ENCODE assay signal across 8 mouse cellular contexts in genomic region chr9:55937224-55937663, GRCm38 (mm10). TPM values are rescaled to one million over a fixed set of nuclear protein-coding genes. Genes with fewer than 3 reads are reported as not detected.
DNase-seq lines count a peak whose midpoint lies in the region; ATAC-seq and TF ChIP-seq lines count a peak whose summit lies in the region.

No protein-coding gene starts in this region.

- H3K9me3 ChIP-seq in heart, embryonic 14.5 days (ENCODE audit: control insufficient read depth, low read length), result no peaks in the 10 kb centered on the region
- H3K9me3 ChIP-seq in limb, embryonic 14.5 days (ENCODE audit: control insufficient read depth, low read length), result no peaks in the 10 kb centered on the region

- peak; percentile 18 to 28 for DNase-seq in right cerebral cortex, adult 2 months (ENCODE audit: low spot score in 2 of 2)
- DNase-seq in right cerebral cortex, adult 18-20 months, result no peak
- DNase-seq in cerebellum, adult 9-10 months, result peak; percentile 19
- no peak for DNase-seq in limb, embryonic 14.5 days (ENCODE audit: low spot score)
- no peak for DNase-seq in gastrocnemius, postnatal 10 days
- DNase-seq in urinary bladder, postnatal 14 days (ENCODE audit: low spot score), result no peak

- H3K4me3 ChIP-seq in heart, embryonic 14.5 days (ENCODE audit: control insufficient read depth in 1 of 2, insufficient read depth in 1 of 2, low read depth in 1 of 2, low read length in 2 of 2), result peak overlapping the region; percentile 64 to 71
- peak overlapping the region; percentile 71 for H3K4me3 ChIP-seq in limb, embryonic 14.5 days (replicated peaks; ENCODE audit: low read length)
- H3K4me3 ChIP-seq in olfactory bulb, adult 2 months (ENCODE audit: insufficient read depth, low read depth, low read length), result peak overlapping the region; percentile 59

- H3K4me1 ChIP-seq in heart, embryonic 14.5 days (ENCODE audit: control insufficient read depth in 2 of 2, insufficient read depth in 2 of 2, low read length in 2 of 2), result peaks cover 0 to 13% of the 10 kb centered on the region in 2 experiments; a peak in 1 of 4 replicates
- peaks cover 14% of the 10 kb centered on the region for H3K4me1 ChIP-seq in limb, embryonic 14.5 days (ENCODE audit: control insufficient read depth, insufficient read depth, low read length)
- peaks cover 2% of the 10 kb centered on the region; the same call in 1 of the 2 replicates for H3K4me1 ChIP-seq in olfactory bulb, adult 2 months (ENCODE audit: control insufficient read depth, insufficient read depth, low read length)

- peak overlapping the region; percentile 78 for H3K9ac ChIP-seq in heart, embryonic 14.5 days (ENCODE audit: low read length)
- peak overlapping the region; percentile 82 for H3K9ac ChIP-seq in limb, embryonic 14.5 days (ENCODE audit: low read depth, low read length, severe bottlenecking)

- no peak for TF ChIP-seq POLR2A in limb, embryonic 14.5 days (IDR thresholded peaks at IDR 0.05; ENCODE audit: borderline replicate concordance, extremely low read depth, insufficient read depth, insufficient read length)
- no peak for TF ChIP-seq POLR2A in olfactory bulb, adult 2 months (IDR thresholded peaks at IDR 0.05; ENCODE audit: insufficient read depth, low read depth, low read length)

- H3K27ac ChIP-seq in heart, embryonic 14.5 days (replicated peaks in 1 of 2; ENCODE audit: control insufficient read depth in 1 of 2, insufficient read depth in 1 of 2, low read depth in 2 of 2, low read length in 2 of 2), result peak overlapping the region; percentile 10 to 70
- peak overlapping the region; percentile 79; the same call in 1 of the 2 replicates for H3K27ac ChIP-seq in limb, embryonic 14.5 days (replicated peaks; ENCODE audit: low read depth, low read length)
- H3K27ac ChIP-seq in olfactory bulb, adult 2 months (ENCODE audit: insufficient read depth, low read depth, low read length), result no peak overlapping the region

- no peak for ATAC-seq in heart, embryonic 14.5 days (ENCODE audit: insufficient number of reproducible peaks, insufficient read depth, low FRiP score, low read depth)
- no peak for ATAC-seq in limb, embryonic 14.5 days (ENCODE audit: low FRiP score, low read depth)

- H3K36me3 ChIP-seq in heart, embryonic 14.5 days (ENCODE audit: control insufficient read depth, insufficient read depth, low read length), result no peaks in the 10 kb centered on the region
- no peaks in the 10 kb centered on the region for H3K36me3 ChIP-seq in limb, embryonic 14.5 days (ENCODE audit: control insufficient read depth, insufficient read depth, low read length)

- no peak for TF ChIP-seq CTCF in olfactory bulb, adult 2 months (IDR thresholded peaks at IDR 0.05; ENCODE audit: insufficient read depth, low read depth, low read length)

- 51% methylated on average over 5 of the region's 5 CpGs for WGBS in heart, embryonic 14.5 days
- 31% methylated on average over 5 of the region's 5 CpGs for WGBS in limb, embryonic 14.5 days
- 25% methylated on average over 5 of the region's 5 CpGs for WGBS in olfactory bulb, adult 2 months

- H3K4me2 ChIP-seq in heart, embryonic 14.5 days (ENCODE audit: low read length), result peak overlapping the region; percentile 74
- H3K4me2 ChIP-seq in limb, embryonic 14.5 days (replicated peaks; ENCODE audit: low read depth, low read length, severe bottlenecking), result peak overlapping the region; percentile 50

- no peaks in the 10 kb centered on the region for H3K27me3 ChIP-seq in heart, embryonic 14.5 days (ENCODE audit: control insufficient read depth, insufficient read depth, low read length)
- no peaks in the 10 kb centered on the region for H3K27me3 ChIP-seq in limb, embryonic 14.5 days (ENCODE audit: control insufficient read depth, insufficient read depth, low read length)

RNA-seq across cellular contexts. Expression of gene Scaper, which starts 0.7 kb away (rescaled TPM):
- 8.8 and 9.0 TPM in 2 replicates for polyA plus RNA-seq in heart, embryonic 14.5 days (2014; fragmentation: Nextera tagmentation; extraction: Ambion mirVana)
- polyA plus RNA-seq in limb, embryonic 14.5 days (2012; rRNA removed), result 8.2 and 9.5 TPM in 2 replicates
- 15.1 and 16.4 TPM in 2 replicates for polyA plus RNA-seq in limb, embryonic 14.5 days (2014; fragmentation: Nextera tagmentation; extraction: Ambion mirVana)
- polyA plus RNA-seq in olfactory bulb, adult 2 months (2012; ENCODE audit: insufficient read depth, insufficient read length, low replicate concordance, missing spikeins), result not detected in 2 replicates
- 10 to 100 TPM in 1 of 2 experiments, 1 to 10 TPM in 1; 9.5 to 11.1 TPM for total RNA-seq in gastrocnemius, postnatal 10 days (2021)

Comparison
In these comparisons a context has a peak if more than half of its experiments do, and no peak if none do; other contexts are left out.
1. DNase-seq: peak in right cerebral cortex, adult 2 months (2 of 2) and cerebellum, adult 9-10 months (single experiment); none in right cerebral cortex, adult 18-20 months (single experiment), limb, embryonic 14.5 days (single experiment), gastrocnemius, postnatal 10 days (single experiment) and urinary bladder, postnatal 14 days (single experiment).
2. Peak in every context shown above with its lines, with median percentiles within 50 percentile points of each other: H3K4me3 ChIP-seq.